Mouse (Mus musculus) neural tube, embryonic 11.5 days (tissue): ENCODE data around the gene Gdf15. TPM values are rescaled to one million over a fixed set of nuclear protein-coding genes. Genes with fewer than 3 reads are reported as not detected.
"Not testable (repeated sequence)": the region's sequence is repeated elsewhere in the genome, so short reads cannot be mapped to it uniquely, and the experiment has no call there.

Experiments used
- ATAC-seq: fragments of 200-750 bp; cut with Nextera tagmentation; 2 replicates; pipeline ENCODE4 v1.8.0; 2017; ENCODE audit warnings: moderate number of reproducible peaks, mild to moderate bottlenecking, moderate TSS enrichment, moderate library complexity; ENCODE audit not compliant: insufficient read depth, low FRiP score, low TSS enrichment
- DNase-seq: peaks from one replicate; pipeline ENCODE4 v3.0.0-alpha.2; 2015; ENCODE audit warnings: low spot score
- H3K27ac ChIP-seq: fragments of 300-500 bp; sonication (generic); 2 replicates; pipeline ENCODE4 v1.5.1; 2014; ENCODE audit warnings: low read depth, mild to moderate bottlenecking, low read length
- H3K27me3 ChIP-seq: fragments of 300-500 bp; sonication (generic); 2 replicates; pipeline ENCODE4 v1.6.1; 2014; ENCODE audit warnings: mild to moderate bottlenecking, low read length, mixed read lengths; ENCODE audit not compliant: control insufficient read depth, insufficient read depth
- H3K36me3 ChIP-seq: fragments of 300-500 bp; sonication (generic); 2 replicates; pipeline ENCODE4 v1.6.1; 2014; ENCODE audit warnings: mild to moderate bottlenecking, low read length, moderate library complexity, mixed read lengths; ENCODE audit not compliant: control insufficient read depth, insufficient read depth
- H3K4me1 ChIP-seq: fragments of 300-500 bp; sonication (generic); 2 replicates; pipeline ENCODE4 v1.6.1; 2014; ENCODE audit warnings: low read length, mixed read lengths; ENCODE audit not compliant: control insufficient read depth, insufficient read depth
- H3K4me2 ChIP-seq: fragments of 300-500 bp; sonication (generic); 2 replicates; pipeline ENCODE4 v1.6.1; 2014; ENCODE audit warnings: low read depth, mild to moderate bottlenecking, moderate library complexity
- H3K4me3 ChIP-seq: fragments of 300-500 bp; sonication (generic); 2 replicates; pipeline ENCODE4 v1.5.1; 2014; ENCODE audit warnings: low read depth, low read length
- H3K9ac ChIP-seq: fragments of 300-500 bp; sonication (generic); 2 replicates; pipeline ENCODE4 v1.6.1; 2014; ENCODE audit warnings: mild to moderate bottlenecking, low read length
- H3K9me3 ChIP-seq: fragments of 300-500 bp; sonication (generic); 2 replicates; pipeline ENCODE4 v1.6.1; 2016; ENCODE audit warnings: low read length; ENCODE audit not compliant: control insufficient read depth
- WGBS: fragments of 180-500 bp; shearing (Covaris S2); extraction: QIAGEN DNeasy Blood & Tissue Kit; methylation state at CpG from one replicate; pipeline ENCODE4 v1.1.7; 2014; 5-methylcytosine and 5-hydroxymethylcytosine counted together
- polyA plus RNA-seq: library from polyadenylated mRNA; unstranded; fragments of >200 nt; fragmentation: Nextera tagmentation; extraction: Ambion mirVana; gene quantifications from 2 replicates; pipeline ENCODE4 v1.2.1, GENCODE M21; 2014

Gene Gdf15
- polyA plus RNA-seq, 1 experiment from 2014 or later, result 0.28 TPM

- no peak for ATAC-seq
- Histone ChIP-seq H3K4me2 (no peak overlapping the region), H3K4me1 (peaks cover 48% of the 10 kb centered on the region), H3K4me3 (no peak overlapping the region), H3K27me3 (0 out of 2 replicates have a peak, but pooled peaks cover 7% of the 10 kb centered on the region), H3K27ac (no peak overlapping the region), H3K9me3 (no peaks in the 10 kb centered on the region), H3K36me3 (peaks cover 6% of the 10 kb centered on the region), H3K9ac (no peak overlapping the region)
- no peak for DNase-seq
- WGBS, result 90% methylated on average over 18 of the region's 18 CpGs
Observed at GRCm38 (mm10) chr8:70596216-70596615, 36.0 kb downstream of the Gdf15 start.

- H3K4me2 ChIP-seq, result no peak overlapping the region
- no peak overlapping the region for H3K4me3 ChIP-seq
- ATAC-seq (no peak), DNase-seq (no peak)
- no peaks in the 10 kb centered on the region for H3K9me3 ChIP-seq
- no peak overlapping the region for H3K9ac ChIP-seq
- H3K36me3 ChIP-seq, result peaks cover 6% of the 10 kb centered on the region
- no peak overlapping the region for H3K27ac ChIP-seq
- peaks cover 46% of the 10 kb centered on the region for H3K4me1 ChIP-seq
- H3K27me3 ChIP-seq, result 0 out of 2 replicates have a peak, but pooled peaks cover 7% of the 10 kb centered on the region
- 95% methylated on average over 12 of the region's 12 CpGs for WGBS
Observed at GRCm38 (mm10) chr8:70595811-70596210, 36.4 kb downstream of the Gdf15 start.

GRCm38 (mm10) chr8:70594621-70595564, 37.4 kb downstream of the Gdf15 start:
- H3K36me3 ChIP-seq, result peaks cover 6% of the 10 kb centered on the region

GRCm38 (mm10) chr8:70593961-70594609, 38.2 kb downstream of the Gdf15 start, which contains the start of gene Isyna1:
Isyna1 (plus strand) TSS chr8:70594373.
- peaks cover 30% of the 10 kb centered on the region for H3K4me1 ChIP-seq
- under 1% methylated on average over 40 of the region's 40 CpGs for WGBS
- peak; percentile 93 for DNase-seq
- peak within 1 kb of the TSS; percentile 61 for H3K4me3 ChIP-seq
- H3K36me3 ChIP-seq, result peaks cover 6% of the 10 kb centered on the region
- peak; percentile 72 for ATAC-seq
- H3K4me2 ChIP-seq, result peak within 1 kb of the TSS; percentile 99
- H3K27ac ChIP-seq, result 0 out of 2 replicates have a peak within 1 kb of the TSS, but pooled peaks have one; percentile 39
- peak within 1 kb of the TSS; percentile 70 for H3K9ac ChIP-seq
- 0 out of 2 replicates have a peak, but pooled peaks cover 2% of the 10 kb centered on the region for H3K27me3 ChIP-seq
- no peaks in the 10 kb centered on the region for H3K9me3 ChIP-seq

More at GRCm38 (mm10) chr8:70594621-70595564, 37.4 kb downstream of the Gdf15 start:
- ATAC-seq (peak; percentile 11; the same call in 1 of the 2 replicates), DNase-seq (peak; percentile 48)
- Histone ChIP-seq H3K4me1 (peaks cover 36% of the 10 kb centered on the region), H3K9me3 (no peaks in the 10 kb centered on the region), H3K9ac (peak overlapping the region; percentile 70), H3K27ac (0 out of 2 replicates have a peak overlapping the region, but pooled peaks have one; percentile 39), H3K27me3 (0 out of 2 replicates have a peak, but pooled peaks cover 7% of the 10 kb centered on the region), H3K4me3 (peak overlapping the region; percentile 61), H3K4me2 (peak overlapping the region; percentile 99)
- WGBS, result 8% methylated on average over 81 of the region's 82 CpGs

GRCm38 (mm10) chr8:70593173-70593572, 39.1 kb downstream of the Gdf15 start:
- Histone ChIP-seq H3K4me3 (no peak overlapping the region), H3K4me2 (no peak overlapping the region; the same call in 1 of the 2 replicates), H3K36me3 (peaks cover 6% of the 10 kb centered on the region; the same call in 1 of the 2 replicates), H3K27me3 (no peaks in the 10 kb centered on the region), H3K9me3 (no peaks in the 10 kb centered on the region), H3K27ac (0 out of 2 replicates have a peak overlapping the region, but pooled peaks have one; percentile 14), H3K9ac (no peak overlapping the region), H3K4me1 (peaks cover 22% of the 10 kb centered on the region)
- 41% methylated on average over 8 of the region's 8 CpGs for WGBS
- DNase-seq (no peak), ATAC-seq (no peak)

GRCm38 (mm10) chr8:70591569-70591968, 40.7 kb downstream of the Gdf15 start:
- WGBS, result 90% methylated on average over 12 of the region's 12 CpGs
- Histone ChIP-seq H3K27me3 (no peaks in the 10 kb centered on the region), H3K4me1 (peaks cover 11% of the 10 kb centered on the region), H3K4me3 (no peak overlapping the region), H3K4me2 (no peak overlapping the region), H3K27ac (no peak overlapping the region), H3K9ac (no peak overlapping the region), H3K36me3 (peaks cover 6% of the 10 kb centered on the region; the same call in 1 of the 2 replicates), H3K9me3 (no peaks in the 10 kb centered on the region)
- ATAC-seq (no peak), DNase-seq (no peak)

- peaks cover 15% of the 10 kb centered on the region for H3K36me3 ChIP-seq
- WGBS, result 92% methylated on average over 4 of the region's 4 CpGs
- not testable (repeated sequence) for ATAC-seq
Observed at GRCm38 (mm10) chr8:70587955-70588354, 44.3 kb downstream of the Gdf15 start.

GRCm38 (mm10) chr8:70585258-70585652, 47.0 kb downstream of the Gdf15 start:
- DNase-seq (peak; percentile 60), ATAC-seq (no peak)
- WGBS, result 46% methylated on average over 7 of the region's 7 CpGs
- Histone ChIP-seq H3K4me3 (no peak overlapping the region), H3K27ac (no peak overlapping the region), H3K27me3 (no peaks in the 10 kb centered on the region), H3K4me2 (no peak overlapping the region), H3K9me3 (no peaks in the 10 kb centered on the region), H3K36me3 (peaks cover 23% of the 10 kb centered on the region), H3K9ac (no peak overlapping the region), H3K4me1 (no peaks in the 10 kb centered on the region)

More at GRCm38 (mm10) chr8:70587955-70588354, 44.3 kb downstream of the Gdf15 start:
- DNase-seq, H3K27me3 ChIP-seq, H3K9ac ChIP-seq, H3K4me1 ChIP-seq, H3K4me3 ChIP-seq, H3K9me3 ChIP-seq, H3K4me2 ChIP-seq, H3K27ac ChIP-seq: not testable (repeated sequence)
